Mouse (Mus musculus): ENCODE results near the gene Blmh.

GRCm38 (mm10) chr11:76911325-76912054 is 13.1 kb upstream of the Blmh start:
- no peak for TF ChIP-seq CTCF (IDR thresholded peaks at IDR 0.05; ENCODE audit: extremely low read depth, insufficient read length, insufficient replicate concordance, low read depth, low read length)
- TF ChIP-seq POLR2A (IDR thresholded peaks at IDR 0.05; ENCODE audit: low read depth, low read length): no peak
